Mouse (Mus musculus) adrenal gland, adult (tissue): ENCODE measurements around the gene Etl4.

Experiments
- DNase-seq, 2 experiments: peaks; one replicate each; pipeline ENCODE4 v3.0.0; 2022 to 2023; ENCODE audit warnings: low spot score in 1 of 2; ENCODE audit not compliant: inconsistent age in 2 of 2

Etl4 gene

GRCm38 (mm10) chr2:20831608-20832406 is 922.2 kb downstream of the Etl4 start:
- no peak for DNase-seq

DNA sequence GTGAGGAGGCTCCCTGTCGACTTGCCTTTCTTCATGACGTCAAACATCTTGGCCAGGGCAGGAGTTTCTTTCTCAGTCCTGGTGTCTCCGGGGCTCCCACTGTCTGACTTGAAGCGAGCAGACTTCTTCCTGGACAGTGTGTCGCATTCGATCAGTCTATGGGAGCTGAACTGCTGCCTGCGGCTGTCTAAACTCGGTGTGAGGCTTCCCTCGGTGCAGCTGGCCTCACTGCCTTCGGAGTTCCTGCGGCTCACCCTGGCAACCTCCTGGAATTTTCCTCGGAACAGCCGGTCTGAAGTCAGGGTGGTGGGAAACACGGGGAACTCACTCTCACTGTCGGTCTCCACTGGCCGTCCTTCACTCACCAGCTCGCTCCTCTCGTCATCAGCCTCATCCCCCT is 939.8 kb downstream of the Etl4 start:
- no peak for DNase-seq
